Mouse (Mus musculus): ENCODE results near the gene Tmem28. TPM values are rescaled to one million over a fixed set of nuclear protein-coding genes. Genes with fewer than 3 reads are reported as not detected.

Tmem28 gene
- polyA plus RNA-seq, 1 experiment: 0.09 TPM

DNA sequence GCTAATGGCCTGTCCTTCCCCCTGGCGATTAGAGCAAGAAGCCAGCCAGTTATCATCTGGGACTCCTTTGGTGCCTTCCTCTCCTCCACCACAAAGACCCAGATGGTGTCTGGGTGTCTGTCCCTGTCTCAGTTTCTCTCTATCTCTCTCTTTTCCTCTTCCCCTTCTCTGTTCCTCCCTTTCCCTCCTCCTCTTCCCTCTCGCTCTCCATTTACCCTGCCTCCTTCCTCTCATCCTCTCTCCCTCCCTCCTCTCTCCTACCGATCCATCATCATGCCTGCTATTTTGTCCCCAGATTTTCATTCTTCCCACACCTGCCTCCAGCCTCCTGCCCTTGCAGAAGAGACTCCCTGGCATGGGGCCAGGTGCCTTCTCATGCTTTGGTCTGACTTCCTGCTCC lies 33.0 kb downstream of the Tmem28 start:
- no peak overlapping the region for H3K27ac ChIP-seq (ENCODE audit: insufficient read depth, low read depth, low read length)
- WGBS: 39% methylated on average over 3 of the region's 3 CpGs
- H3K27me3 ChIP-seq (ENCODE audit: control insufficient read depth, insufficient read depth, low read length): no peaks in the 10 kb centered on the region
- H3K4me1 ChIP-seq (ENCODE audit: control insufficient read depth, insufficient read depth, insufficient read length, low read length): no peaks in the 10 kb centered on the region
- TF ChIP-seq POLR2A (IDR thresholded peaks at IDR 0.05; ENCODE audit: low read depth, low read length): no peak
- TF ChIP-seq CTCF (IDR thresholded peaks at IDR 0.05; ENCODE audit: extremely low read depth, insufficient read length, insufficient replicate concordance, low read depth, low read length): no peak
- H3K36me3 ChIP-seq (ENCODE audit: control insufficient read depth, insufficient read depth, low read length): no peaks in the 10 kb centered on the region
- no peak overlapping the region for H3K4me3 ChIP-seq (ENCODE audit: low read depth, low read length)

DNA sequence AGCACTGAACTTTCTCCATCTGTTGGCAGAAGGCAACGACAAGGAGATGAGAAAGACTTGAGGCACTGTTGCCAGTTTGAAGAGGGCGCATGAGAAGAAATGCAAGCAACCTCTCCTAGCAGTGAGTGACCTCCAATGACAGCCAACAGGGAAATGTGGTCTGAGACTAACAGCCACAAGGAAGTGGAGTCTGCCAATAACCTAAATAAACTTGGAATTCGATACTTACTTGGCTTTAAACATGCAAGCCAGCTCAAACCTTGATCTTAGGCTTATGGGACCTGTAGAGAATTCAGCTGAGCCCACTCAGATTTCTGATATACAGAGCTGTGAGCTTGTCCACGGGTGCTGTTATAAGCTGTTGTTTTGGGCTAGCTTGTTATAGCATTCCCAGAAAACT lies 51.4 kb downstream of the Tmem28 start:
- Histone ChIP-seq H3K27me3 (ENCODE audit: control insufficient read depth, insufficient read depth, low read length) (no peaks in the 10 kb centered on the region), H3K4me1 (ENCODE audit: control insufficient read depth, insufficient read depth, insufficient read length, low read length) (no peaks in the 10 kb centered on the region), H3K4me3 (ENCODE audit: low read depth, low read length) (no peak overlapping the region), H3K36me3 (ENCODE audit: control insufficient read depth, insufficient read depth, low read length) (no peaks in the 10 kb centered on the region), H3K27ac (ENCODE audit: insufficient read depth, low read depth, low read length) (no peak overlapping the region)
- 71% methylated on average over 4 of the region's 4 CpGs for WGBS
- TF ChIP-seq CTCF (IDR thresholded peaks at IDR 0.05; ENCODE audit: extremely low read depth, insufficient read length, insufficient replicate concordance, low read depth, low read length) (no peak), POLR2A (IDR thresholded peaks at IDR 0.05; ENCODE audit: low read depth, low read length) (no peak)

DNA sequence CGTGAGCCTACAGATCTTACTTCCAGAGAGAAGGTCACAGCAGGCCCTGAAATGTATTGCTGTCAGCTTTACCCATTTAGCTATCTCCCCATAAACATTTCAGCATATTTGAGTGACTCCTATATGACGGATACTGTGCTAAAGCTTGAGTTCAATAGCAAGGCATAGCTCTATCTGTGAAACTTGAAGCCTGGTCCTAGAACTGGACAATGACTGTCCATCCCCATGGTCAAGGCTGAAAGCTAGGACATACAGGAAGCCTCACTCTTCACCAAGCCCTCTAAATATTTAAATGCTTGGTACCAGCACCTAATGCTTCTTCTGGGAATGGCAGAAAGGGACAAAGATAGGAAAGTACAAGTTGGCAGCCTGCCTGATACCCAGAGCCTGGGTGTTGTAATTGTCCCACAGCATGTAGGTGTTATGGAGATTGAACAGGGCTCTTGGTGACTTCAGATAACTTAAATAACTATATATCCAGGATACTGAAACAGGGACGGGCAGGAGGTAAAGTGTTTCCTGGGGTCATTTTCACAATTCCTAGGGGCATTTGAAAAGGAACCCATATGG lies 51.9 kb downstream of the Tmem28 start:
- Histone ChIP-seq H3K27me3 (ENCODE audit: control insufficient read depth, insufficient read depth, low read length) (no peaks in the 10 kb centered on the region), H3K36me3 (ENCODE audit: control insufficient read depth, insufficient read depth, low read length) (no peaks in the 10 kb centered on the region), H3K27ac (ENCODE audit: insufficient read depth, low read depth, low read length) (no peak overlapping the region), H3K4me3 (ENCODE audit: low read depth, low read length) (no peak overlapping the region), H3K4me1 (ENCODE audit: control insufficient read depth, insufficient read depth, insufficient read length, low read length) (no peaks in the 10 kb centered on the region)
- WGBS: 82% methylated on average over 3 of the region's 3 CpGs
- TF ChIP-seq POLR2A (IDR thresholded peaks at IDR 0.05; ENCODE audit: low read depth, low read length) (no peak), CTCF (IDR thresholded peaks at IDR 0.05; ENCODE audit: extremely low read depth, insufficient read length, insufficient replicate concordance, low read depth, low read length) (no peak)

DNA sequence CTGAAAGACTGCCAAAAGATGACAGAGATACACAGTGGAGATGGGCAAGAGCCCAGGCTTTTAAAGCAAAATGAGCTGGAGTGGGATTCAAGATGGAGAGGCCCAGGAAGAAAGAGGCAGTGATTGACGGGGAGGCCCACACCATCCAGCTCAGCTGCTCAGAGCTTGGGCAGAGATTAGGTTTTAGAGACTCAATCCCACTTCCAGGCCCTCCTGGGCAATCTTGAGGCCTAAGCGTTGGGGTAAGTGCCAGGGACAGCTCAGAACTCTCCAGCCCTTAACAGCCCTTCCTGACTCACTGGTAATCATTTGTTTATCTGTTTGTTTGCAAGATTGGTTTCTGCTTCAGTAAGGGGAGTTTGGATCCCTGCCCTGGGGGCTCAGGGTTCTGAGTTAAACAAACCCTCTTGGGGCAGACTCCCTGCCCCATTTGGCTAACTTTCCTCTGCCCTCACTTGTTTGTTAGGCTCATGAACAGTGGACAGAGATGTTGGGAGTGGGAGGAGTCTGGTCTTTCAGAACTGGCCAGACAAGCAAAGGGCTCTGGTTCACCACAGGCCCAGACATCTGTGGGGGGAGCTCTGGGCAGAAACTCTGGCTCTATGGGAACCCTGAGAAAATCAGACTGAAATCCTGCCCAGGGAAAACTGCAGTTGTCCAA lies 52.6 kb downstream of the Tmem28 start:
- Histone ChIP-seq H3K27ac (ENCODE audit: insufficient read depth, low read depth, low read length) (no peak overlapping the region), H3K36me3 (ENCODE audit: control insufficient read depth, insufficient read depth, low read length) (no peaks in the 10 kb centered on the region), H3K4me1 (ENCODE audit: control insufficient read depth, insufficient read depth, insufficient read length, low read length) (no peaks in the 10 kb centered on the region), H3K4me3 (ENCODE audit: low read depth, low read length) (no peak overlapping the region), H3K27me3 (ENCODE audit: control insufficient read depth, insufficient read depth, low read length) (no peaks in the 10 kb centered on the region)
- WGBS: 74% methylated on average over 2 of the region's 2 CpGs
- TF ChIP-seq CTCF (IDR thresholded peaks at IDR 0.05; ENCODE audit: extremely low read depth, insufficient read length, insufficient replicate concordance, low read depth, low read length): no peak
- no peak for TF ChIP-seq POLR2A (IDR thresholded peaks at IDR 0.05; ENCODE audit: low read depth, low read length)

DNA sequence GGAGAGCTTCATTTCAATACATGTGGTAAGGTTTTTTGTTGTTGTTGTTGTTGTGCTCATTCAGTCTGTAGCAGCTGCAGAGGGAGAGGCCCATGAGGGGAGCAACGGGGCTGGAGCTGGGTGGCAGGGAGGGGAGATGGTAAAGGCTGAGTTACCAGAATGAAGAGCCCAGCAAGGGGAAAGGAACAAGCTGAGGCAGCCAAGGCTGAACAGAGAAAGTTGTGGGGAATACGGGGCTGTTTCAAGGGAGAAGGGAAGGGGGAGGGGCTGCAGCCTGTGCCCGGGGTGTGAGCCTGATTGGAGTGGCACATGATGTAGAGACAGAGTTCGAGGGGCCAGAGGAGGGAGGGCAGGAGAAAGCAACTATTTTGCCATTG lies 53.1 kb downstream of the Tmem28 start:
- Histone ChIP-seq H3K36me3 (ENCODE audit: control insufficient read depth, insufficient read depth, low read length) (no peaks in the 10 kb centered on the region), H3K4me1 (ENCODE audit: control insufficient read depth, insufficient read depth, insufficient read length, low read length) (no peaks in the 10 kb centered on the region), H3K27me3 (ENCODE audit: control insufficient read depth, insufficient read depth, low read length) (no peaks in the 10 kb centered on the region), H3K27ac (ENCODE audit: insufficient read depth, low read depth, low read length) (no peak overlapping the region), H3K4me3 (ENCODE audit: low read depth, low read length) (no peak overlapping the region)
- TF ChIP-seq POLR2A (IDR thresholded peaks at IDR 0.05; ENCODE audit: low read depth, low read length): no peak
- TF ChIP-seq CTCF (IDR thresholded peaks at IDR 0.05; ENCODE audit: extremely low read depth, insufficient read length, insufficient replicate concordance, low read depth, low read length): no peak
- 26% methylated on average over 4 of the region's 4 CpGs for WGBS

DNA sequence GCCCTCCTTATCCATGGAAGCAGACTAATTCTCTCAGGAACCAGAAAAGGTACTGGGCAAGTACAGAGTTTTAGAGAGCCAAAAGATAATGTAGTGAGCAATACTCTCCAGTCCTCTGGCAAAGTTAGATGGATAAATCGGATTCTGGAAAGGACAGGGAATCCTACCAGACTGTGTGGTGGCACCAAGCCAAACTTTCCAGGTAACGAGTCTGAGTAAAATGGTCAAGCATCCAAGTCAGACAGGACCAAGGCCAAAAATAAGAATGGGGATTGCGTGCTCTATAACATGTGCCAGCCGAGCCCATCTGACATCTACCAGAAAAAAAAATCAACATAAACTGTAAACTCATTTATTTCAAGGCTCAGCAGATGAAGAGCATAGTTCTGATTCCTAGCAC lies 56.0 kb downstream of the Tmem28 start:
- no peaks in the 10 kb centered on the region for H3K36me3 ChIP-seq (ENCODE audit: control insufficient read depth, insufficient read depth, low read length)
- H3K27ac ChIP-seq (ENCODE audit: insufficient read depth, low read depth, low read length): no peak overlapping the region
- no peak overlapping the region for H3K4me3 ChIP-seq (ENCODE audit: low read depth, low read length)
- no peaks in the 10 kb centered on the region for H3K27me3 ChIP-seq (ENCODE audit: control insufficient read depth, insufficient read depth, low read length)
- H3K4me1 ChIP-seq (ENCODE audit: control insufficient read depth, insufficient read depth, insufficient read length, low read length): no peaks in the 10 kb centered on the region
- TF ChIP-seq CTCF (IDR thresholded peaks at IDR 0.05; ENCODE audit: extremely low read depth, insufficient read length, insufficient replicate concordance, low read depth, low read length): no peak
- 75% methylated on average over 4 of the region's 4 CpGs for WGBS

DNA sequence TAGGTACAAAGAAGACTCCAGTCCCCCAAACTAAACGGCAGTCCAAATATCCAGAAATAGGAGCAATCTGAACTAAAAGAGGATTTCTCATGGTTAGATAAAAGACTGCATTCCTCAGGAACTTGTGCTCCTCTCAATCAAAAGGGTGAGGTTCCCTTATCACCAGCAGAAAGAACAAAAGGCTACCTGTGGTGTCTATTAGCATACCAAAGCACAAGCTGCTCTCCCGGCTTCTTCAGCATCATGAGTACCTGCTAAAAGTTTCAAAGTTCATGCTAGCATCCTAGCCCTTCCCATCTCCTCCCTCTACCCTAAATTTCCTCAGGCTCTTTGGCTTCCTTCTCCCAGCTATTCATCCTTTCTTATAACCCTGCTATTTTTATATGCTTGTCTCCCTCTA lies 62.6 kb downstream of the Tmem28 start:
- Histone ChIP-seq H3K36me3 (ENCODE audit: control insufficient read depth, insufficient read depth, low read length) (no peaks in the 10 kb centered on the region), H3K4me1 (ENCODE audit: control insufficient read depth, insufficient read depth, insufficient read length, low read length) (no peaks in the 10 kb centered on the region), H3K4me3 (ENCODE audit: low read depth, low read length) (no peak overlapping the region), H3K27me3 (ENCODE audit: control insufficient read depth, insufficient read depth, low read length) (no peaks in the 10 kb centered on the region), H3K27ac (ENCODE audit: insufficient read depth, low read depth, low read length) (no peak overlapping the region)
- TF ChIP-seq POLR2A (IDR thresholded peaks at IDR 0.05; ENCODE audit: low read depth, low read length): no peak
- TF ChIP-seq CTCF (IDR thresholded peaks at IDR 0.05; ENCODE audit: extremely low read depth, insufficient read length, insufficient replicate concordance, low read depth, low read length): no peak
- 40% methylated on average over 2 of the region's 2 CpGs for WGBS

Other genes starting within 250 kb of the Tmem28 start
- 0.18 and 0.28 TPM in 2 replicates for gene Eda, start 154.6 kb downstream of the Tmem28 start, polyA plus RNA-seq (2012; rRNA removed)

All from small intestine, adult 2 months (tissue).